Mouse (Mus musculus) liver, embryonic 14.5 days (tissue): ENCODE results near the gene Ccdc188. TPM values are rescaled to one million over a fixed set of nuclear protein-coding genes. Genes with fewer than 3 reads are reported as not detected.

Source experiments
- ATAC-seq: fragments of 200-750 bp; cut with Nextera tagmentation; 2 replicates; pipeline ENCODE4 v1.8.0; 2017; ENCODE audit warnings: moderate number of reproducible peaks, mild to moderate bottlenecking, moderate library complexity; ENCODE audit not compliant: insufficient read depth
- DNase-seq, 3 experiments: peaks; one replicate each; pipeline ENCODE4 v3.0.0-alpha.2; 2012 to 2013; ENCODE audit warnings: low read depth in 3 of 3, low spot score in 3 of 3
- H3K27ac ChIP-seq: fragments of 300-500 bp; sonication (generic); 2 replicates; pipeline ENCODE4 v1.5.1; 2014; ENCODE audit warnings: moderate library complexity, mild to moderate bottlenecking, control low read depth, inconsistent platforms
- H3K27me3 ChIP-seq: fragments of 300-500 bp; sonication (generic); 2 replicates; pipeline ENCODE4 v1.6.1; 2014; ENCODE audit warnings: mild to moderate bottlenecking, low read length, moderate library complexity; ENCODE audit not compliant: control insufficient read depth, insufficient read depth
- H3K36me3 ChIP-seq: fragments of 300-500 bp; sonication (generic); replicated peaks from 2 replicates; pipeline ENCODE4 v1.6.1; 2014; ENCODE audit warnings: low read depth; ENCODE audit not compliant: control insufficient read depth, insufficient read depth
- H3K4me1 ChIP-seq, 2 experiments: fragments of 200-500 bp in 1 of 2; fragments of 300-500 bp in 1 of 2; sonication (generic) in 1 of 2; replicated peaks; 2 replicates each; pipeline ENCODE4 v1.6.1; 2012 to 2014; ENCODE audit warnings: antibody characterized with exemption in 1 of 2, inconsistent platforms in 1 of 2, low read length in 1 of 2; ENCODE audit not compliant: control insufficient read depth in 2 of 2, insufficient read depth in 2 of 2
- H3K4me2 ChIP-seq: fragments of 300-500 bp; sonication (generic); 2 replicates; pipeline ENCODE4 v1.6.1; 2014; ENCODE audit warnings: low read depth, mild to moderate bottlenecking, control low read depth, moderate library complexity
- H3K4me3 ChIP-seq, 2 experiments: fragments of 200-500 bp in 1 of 2; fragments of 300-500 bp in 1 of 2; sonication (generic) in 1 of 2; 2 replicates each; pipeline ENCODE4 v1.5.1; 2012 to 2014; ENCODE audit warnings: low read depth in 2 of 2, low read length in 2 of 2, mild to moderate bottlenecking in 2 of 2, control low read depth in 1 of 2, inconsistent platforms in 1 of 2, moderate library complexity in 1 of 2; ENCODE audit not compliant: insufficient read depth in 1 of 2
- H3K9ac ChIP-seq: fragments of 300-500 bp; sonication (generic); replicated peaks from 2 replicates; pipeline ENCODE4 v1.6.1; 2014; ENCODE audit warnings: mild to moderate bottlenecking, control low read depth, moderate library complexity
- H3K9me3 ChIP-seq: fragments of 300-500 bp; sonication (generic); 2 replicates; pipeline ENCODE4 v1.6.1; 2016; ENCODE audit warnings: low read length, mixed read lengths; ENCODE audit not compliant: control insufficient read depth
- CTCF ChIP-seq: IDR thresholded peaks from 2 replicates; pipeline ENCODE4 v1.5.1; 2016; ENCODE audit warnings: antibody characterized with exemption, low read depth, control low read depth
- EP300 ChIP-seq: IDR thresholded peaks from 2 replicates; pipeline ENCODE4 v1.6.1; 2016; ENCODE audit warnings: antibody characterized with exemption, low read depth
- WGBS: fragments of 180-500 bp; shearing (Covaris S2); extraction: QIAGEN DNeasy Blood & Tissue Kit; methylation state at CpG from one replicate; pipeline ENCODE4 v1.1.7; 2014; ENCODE audit not compliant: insufficient replicate concordance; 5-methylcytosine and 5-hydroxymethylcytosine counted together
- polyA plus RNA-seq, 2 experiments: library from polyadenylated mRNA; depleted of rRNA in 1 of 2; stranded (reverse) in 1 of 2; unstranded in 1 of 2; fragments of >200 nt; fragmentation: Nextera tagmentation in 1 of 2; extraction: Ambion mirVana in 1 of 2; gene quantifications; 2 replicates each; pipeline versions ENCODE4 v1.2.1 to v1.2.3; 2012 to 2014

Ccdc188 gene
- polyA plus RNA-seq, 2 experiments, result not detected

DNA sequence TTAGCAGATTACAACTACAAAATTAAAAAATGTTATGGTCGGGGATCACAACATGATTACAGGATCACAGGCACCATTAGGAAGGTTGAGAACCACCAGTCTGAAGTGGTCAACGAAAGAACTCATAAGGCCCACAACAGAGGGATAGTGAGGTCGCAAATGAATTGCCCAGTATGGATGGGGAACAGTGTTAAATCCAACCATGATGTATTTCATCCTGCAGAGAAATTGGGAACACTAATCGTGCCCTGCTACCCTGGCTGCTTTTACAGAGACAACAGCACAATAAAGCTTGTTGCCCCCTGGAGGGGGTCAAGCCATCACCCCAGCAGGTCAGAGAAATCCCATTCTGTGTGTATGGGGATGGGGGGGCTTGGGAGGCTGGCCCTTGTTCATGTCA lies 32.6 kb downstream of the Ccdc188 start:
- H3K4me2 ChIP-seq, result peak overlapping the region; percentile 92
- H3K27me3 ChIP-seq, result no peaks in the 10 kb centered on the region
- H3K9ac ChIP-seq, result peak overlapping the region; percentile 92
- WGBS, result 62% methylated on average over 4 of the region's 4 CpGs
- ATAC-seq, result no peak
- H3K9me3 ChIP-seq, result no peaks in the 10 kb centered on the region
- peaks cover 8 to 20% of the 10 kb centered on the region in 2 experiments for H3K4me1 ChIP-seq
- H3K27ac ChIP-seq, result no peak overlapping the region
- DNase-seq, result no peak
- H3K36me3 ChIP-seq, result peaks cover 71% of the 10 kb centered on the region
- no peak for TF ChIP-seq EP300
- TF ChIP-seq CTCF, result no peak
- H3K4me3 ChIP-seq, result peak overlapping the region; percentile 80 to 99

DNA sequence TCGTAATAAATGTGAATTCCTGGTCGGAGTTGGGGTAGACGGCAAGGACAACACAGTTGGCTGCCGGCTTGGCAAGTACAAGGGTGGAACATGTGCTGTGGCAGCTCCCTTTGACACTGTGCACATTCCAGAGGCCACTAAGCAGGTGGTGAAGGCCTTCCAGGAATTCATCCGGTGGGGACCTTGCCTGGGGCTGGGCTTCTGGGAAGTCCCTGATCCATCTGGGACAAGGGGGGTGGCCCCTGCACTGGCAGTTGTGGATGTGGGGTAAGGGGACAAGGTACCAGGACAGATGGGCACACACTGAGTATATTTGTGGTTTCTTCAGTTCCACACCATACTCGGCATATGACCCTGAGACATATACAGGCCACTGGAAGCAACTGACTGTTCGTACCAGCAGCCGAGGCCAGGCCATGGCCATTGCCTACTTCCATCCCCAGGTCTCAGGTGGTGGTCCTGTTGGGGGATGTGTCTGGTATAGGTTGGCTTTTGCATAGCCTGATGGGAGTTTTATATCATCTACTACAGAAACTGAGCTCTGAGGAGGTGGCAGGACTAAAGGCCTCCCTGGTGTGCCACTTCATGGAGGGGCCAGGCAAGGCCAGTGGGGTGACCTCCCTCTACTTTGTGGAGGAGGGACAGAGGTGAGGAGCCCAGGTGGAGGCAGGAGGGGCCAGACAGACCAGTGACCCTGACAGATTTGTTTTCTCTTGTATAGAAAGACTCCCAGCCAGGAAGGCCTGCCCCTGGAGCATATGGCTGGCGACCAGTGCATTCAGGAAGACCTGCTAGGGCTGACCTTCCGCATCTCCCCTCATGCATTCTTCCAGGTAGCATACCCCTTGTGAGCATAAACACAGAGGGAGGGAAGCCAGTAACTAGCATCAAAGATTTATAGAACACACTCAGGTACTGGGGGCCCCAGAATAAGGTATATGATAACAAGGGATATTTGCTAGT lies 33.4 kb downstream of the Ccdc188 start:
- H3K9ac ChIP-seq, result peak overlapping the region; percentile 92
- 79% methylated on average over 10 of the region's 10 CpGs for WGBS
- H3K4me1 ChIP-seq, result peaks cover 8 to 20% of the 10 kb centered on the region in 2 experiments
- H3K4me3 ChIP-seq, result peak overlapping the region; percentile 2 to 80; a peak in 3 of 4 replicates
- ATAC-seq, result no peak
- H3K27me3 ChIP-seq, result no peaks in the 10 kb centered on the region
- H3K27ac ChIP-seq, result no peak overlapping the region
- TF ChIP-seq CTCF (no peak), EP300 (no peak)
- no peak for DNase-seq
- no peaks in the 10 kb centered on the region for H3K9me3 ChIP-seq
- peak overlapping the region; percentile 92 for H3K4me2 ChIP-seq
- H3K36me3 ChIP-seq, result peaks cover 71% of the 10 kb centered on the region

DNA sequence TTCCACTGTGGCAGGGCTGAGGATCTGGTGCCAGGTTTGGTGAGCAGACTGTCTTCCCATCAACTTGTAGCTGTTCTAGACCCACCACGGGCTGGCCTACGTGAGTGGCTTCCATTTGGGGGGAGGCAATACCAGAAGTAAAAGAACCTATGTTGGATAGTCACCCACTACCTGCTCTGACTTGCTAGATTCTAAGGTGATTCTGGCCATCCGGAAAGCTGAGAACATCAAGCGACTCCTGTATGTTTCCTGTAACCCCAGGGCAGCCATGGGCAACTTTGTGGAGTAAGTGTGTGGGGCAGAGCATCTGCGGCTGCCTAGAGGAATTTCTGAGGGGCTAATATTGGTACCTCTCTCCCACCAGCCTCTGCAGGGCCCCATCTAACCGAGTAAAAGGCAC lies 35.1 kb downstream of the Ccdc188 start:
- WGBS, result 75% methylated on average over 6 of the region's 6 CpGs
- peaks cover 0 to 12% of the 10 kb centered on the region in 2 experiments for H3K4me1 ChIP-seq
- H3K27me3 ChIP-seq, result no peaks in the 10 kb centered on the region
- peaks cover 75% of the 10 kb centered on the region for H3K36me3 ChIP-seq
- H3K27ac ChIP-seq, result no peak overlapping the region
- ATAC-seq, result no peak
- no peak overlapping the region for H3K9ac ChIP-seq
- no peak overlapping the region for H3K4me2 ChIP-seq
- DNase-seq, result no peak
- no peaks in the 10 kb centered on the region for H3K9me3 ChIP-seq
- no peak overlapping the region for H3K4me3 ChIP-seq
- TF ChIP-seq CTCF (no peak), EP300 (no peak)

DNA sequence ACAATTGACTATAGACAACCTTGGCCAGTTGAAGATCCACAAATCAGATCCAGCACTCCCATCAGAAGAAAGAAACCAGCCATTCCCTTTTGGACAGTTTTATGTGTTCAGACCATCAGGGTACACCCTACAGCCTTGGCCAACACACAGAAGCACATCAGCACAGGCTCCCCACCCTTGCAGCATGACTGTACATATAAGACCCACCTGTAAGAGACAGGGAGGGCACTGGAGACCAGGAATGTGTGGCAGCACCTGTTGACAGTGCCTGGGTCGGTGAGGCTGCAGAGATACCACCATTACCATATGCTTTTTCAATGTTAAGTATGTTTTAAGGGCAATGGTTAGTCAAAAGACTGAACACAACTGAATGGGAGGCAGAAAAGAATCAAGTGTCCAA lies 36.2 kb downstream of the Ccdc188 start:
- H3K27me3 ChIP-seq, result no peaks in the 10 kb centered on the region
- H3K4me2 ChIP-seq, result no peak overlapping the region
- no peak overlapping the region for H3K4me3 ChIP-seq
- no peak overlapping the region for H3K9ac ChIP-seq
- no peak overlapping the region for H3K27ac ChIP-seq
- TF ChIP-seq EP300 (no peak), CTCF (no peak)
- H3K36me3 ChIP-seq, result peaks cover 85% of the 10 kb centered on the region
- ATAC-seq (no peak), DNase-seq (no peak)
- 82% methylated on average over 1 of the region's 1 CpGs for WGBS
- H3K4me1 ChIP-seq, result peaks cover 0 to 12% of the 10 kb centered on the region in 2 experiments
- no peaks in the 10 kb centered on the region for H3K9me3 ChIP-seq

DNA sequence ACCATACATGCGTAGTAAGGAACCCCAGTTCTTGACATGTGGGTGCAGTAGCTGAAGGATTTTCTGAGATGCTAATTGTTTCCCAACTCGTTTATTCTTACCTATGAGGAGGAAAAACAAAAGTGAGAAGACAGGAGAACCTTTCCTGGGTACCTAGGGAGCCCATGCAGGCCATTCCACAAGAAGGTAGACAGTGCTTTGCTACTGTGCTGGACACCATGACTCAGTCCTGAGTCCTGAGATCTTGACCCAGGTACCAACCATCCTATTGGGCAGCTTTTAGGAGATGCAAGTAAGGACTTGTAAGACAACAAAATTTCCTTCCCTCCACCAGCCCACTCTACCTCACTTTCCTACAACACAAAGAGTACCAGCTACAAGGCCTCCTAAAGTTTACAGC lies 40.5 kb downstream of the Ccdc188 start, which contains the start of gene Gm49776:
Gene Gm49776, minus strand, starts transcription at position 101 of the 400 bp plus-strand sequence.
- TF ChIP-seq EP300, result no peak
- no peak for TF ChIP-seq CTCF
- Histone ChIP-seq H3K36me3 (peaks cover 89% of the 10 kb centered on the region), H3K9me3 (no peaks in the 10 kb centered on the region), H3K4me2 (no peak within 1 kb of the TSS), H3K4me1 (no peaks in the 10 kb centered on the region), H3K4me3 (no peak within 1 kb of the TSS), H3K27ac (no peak within 1 kb of the TSS), H3K9ac (no peak within 1 kb of the TSS), H3K27me3 (no peaks in the 10 kb centered on the region)
- WGBS, result 84% methylated on average over 2 of the region's 2 CpGs
- ATAC-seq (no peak), DNase-seq (no peak)
